Mouse (Mus musculus) intestine, embryonic 15.5 days (tissue): ENCODE results near the gene Mat2a. TPM values are rescaled to one million over a fixed set of nuclear protein-coding genes. Genes with fewer than 3 reads are reported as not detected.
"Not testable (repeated sequence)": the region's sequence is repeated elsewhere in the genome, so short reads cannot be mapped to it uniquely, and the experiment has no call there.

ENCODE experiments used
- ATAC-seq: fragments of 200-750 bp; cut with Nextera tagmentation; 2 replicates; pipeline ENCODE4 v1.8.0; 2017; ENCODE audit warnings: moderate TSS enrichment, moderate library complexity
- H3K27ac ChIP-seq: fragments of 300-500 bp; sonication (generic); 2 replicates; pipeline ENCODE4 v1.5.1; 2015; ENCODE audit warnings: mild to moderate bottlenecking, inconsistent platforms
- H3K27me3 ChIP-seq: fragments of 300-500 bp; sonication (generic); replicated peaks from 2 replicates; pipeline ENCODE4 v1.6.1; 2015; ENCODE audit warnings: inconsistent platforms
- H3K36me3 ChIP-seq: fragments of 300-500 bp; sonication (generic); 2 replicates; pipeline ENCODE4 v1.6.1; 2015; ENCODE audit warnings: inconsistent platforms
- H3K4me1 ChIP-seq: fragments of 300-500 bp; sonication (generic); replicated peaks from 2 replicates; pipeline ENCODE4 v1.6.1; 2015; ENCODE audit warnings: inconsistent platforms
- H3K4me2 ChIP-seq: fragments of 300-500 bp; sonication (generic); replicated peaks from 2 replicates; pipeline ENCODE4 v1.6.1; 2015; ENCODE audit warnings: mild to moderate bottlenecking, inconsistent platforms
- H3K4me3 ChIP-seq: fragments of 300-500 bp; sonication (generic); replicated peaks from 2 replicates; pipeline ENCODE4 v1.5.1; 2015; ENCODE audit warnings: inconsistent platforms
- H3K9ac ChIP-seq: fragments of 300-500 bp; sonication (generic); 2 replicates; pipeline ENCODE4 v1.6.1; 2015; ENCODE audit warnings: inconsistent platforms
- H3K9me3 ChIP-seq: fragments of 300-500 bp; sonication (generic); 2 replicates; pipeline ENCODE4 v1.6.1; 2016; ENCODE audit warnings: inconsistent platforms
- WGBS: fragments of 180-500 bp; shearing (Covaris S2); methylation state at CpG from one replicate; pipeline ENCODE4 v1.1.7; 2015; 5-methylcytosine and 5-hydroxymethylcytosine counted together
- polyA plus RNA-seq: library from polyadenylated mRNA; unstranded; fragments of >200 nt; fragmentation: Nextera tagmentation; extraction: Ambion mirVana; gene quantifications from 2 replicates; pipeline ENCODE4 v1.2.1, GENCODE M21; 2015

Gene Mat2a
- polyA plus RNA-seq, 1 experiment from 2014 or later, result 308 TPM

DNA sequence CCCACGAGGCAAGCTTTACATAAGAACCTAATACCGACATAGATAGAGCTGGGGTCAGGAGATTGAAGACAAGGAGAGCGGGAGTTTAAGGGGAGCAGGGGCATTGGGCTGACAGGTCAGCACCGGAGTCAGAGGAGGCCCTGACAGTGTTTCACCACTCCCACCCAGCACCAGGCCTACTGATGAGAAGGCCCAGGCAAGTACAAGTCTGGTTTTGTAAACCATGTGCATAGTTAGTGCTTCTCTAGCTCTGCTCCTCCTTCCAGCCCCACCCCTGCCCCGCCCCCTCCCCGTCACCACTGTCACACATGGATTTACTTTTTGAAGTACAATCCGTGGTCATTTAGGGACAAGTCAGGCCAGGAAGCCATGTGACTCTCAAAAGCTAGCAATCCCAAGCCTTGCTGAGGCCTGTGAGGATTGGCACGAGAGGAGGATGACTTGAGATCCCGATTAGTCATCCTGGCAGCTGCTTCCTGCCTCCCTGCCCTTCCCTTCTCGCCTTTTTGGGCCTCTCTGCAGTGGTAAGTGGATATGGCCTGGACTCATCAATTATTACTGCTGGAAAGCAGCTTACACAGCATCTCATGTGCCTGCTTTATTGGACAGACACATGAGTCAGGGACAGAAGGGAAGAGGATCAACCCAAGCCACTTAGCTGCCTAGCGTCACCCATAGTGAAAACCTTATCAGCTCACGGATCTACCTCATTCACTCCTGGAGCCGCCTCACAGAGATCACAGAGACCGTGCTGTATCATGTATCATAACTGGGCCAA is 34.1 kb upstream of the Mat2a start:
- no peaks in the 10 kb centered on the region for H3K27me3 ChIP-seq
- H3K36me3 ChIP-seq, result no peaks in the 10 kb centered on the region
- no peak overlapping the region for H3K9ac ChIP-seq
- H3K27ac ChIP-seq, result peak overlapping the region; percentile 57
- WGBS, result 36% methylated on average over 14 of the region's 14 CpGs
- peaks cover 6% of the 10 kb centered on the region; the same call in 1 of the 2 replicates for H3K4me1 ChIP-seq
- no peaks in the 10 kb centered on the region for H3K9me3 ChIP-seq
- H3K4me3 ChIP-seq, result no peak overlapping the region
- peak; percentile 69 for ATAC-seq
- no peak overlapping the region for H3K4me2 ChIP-seq

DNA sequence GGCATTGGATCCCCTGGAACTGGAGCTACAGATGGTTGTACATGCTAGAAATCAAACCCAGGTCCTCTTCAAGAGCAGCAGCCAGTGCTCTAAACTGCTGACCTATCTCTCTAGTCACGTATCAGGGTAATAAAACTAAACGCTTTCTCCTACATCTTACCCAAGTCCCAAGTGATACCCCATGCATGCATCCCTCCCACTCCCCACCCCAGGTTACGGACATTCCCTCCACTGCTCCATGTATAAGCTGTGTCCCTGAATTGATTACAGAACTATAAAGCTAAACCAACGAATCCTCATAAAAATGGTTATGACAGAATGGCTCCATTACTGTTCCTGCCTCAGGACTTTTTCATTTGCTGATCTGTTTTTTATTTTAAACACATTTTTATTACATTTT is 26.8 kb upstream of the Mat2a start:
- ATAC-seq, result peak; percentile 28; the same call in 1 of the 2 replicates
- Histone ChIP-seq H3K4me1 (peaks cover 9% of the 10 kb centered on the region; the same call in 1 of the 2 replicates), H3K9ac (no peak overlapping the region), H3K36me3 (no peaks in the 10 kb centered on the region), H3K4me3 (no peak overlapping the region), H3K27me3 (no peaks in the 10 kb centered on the region), H3K27ac (no peak overlapping the region), H3K4me2 (no peak overlapping the region), H3K9me3 (no peaks in the 10 kb centered on the region)
- 61% methylated on average over 4 of the region's 4 CpGs for WGBS

DNA sequence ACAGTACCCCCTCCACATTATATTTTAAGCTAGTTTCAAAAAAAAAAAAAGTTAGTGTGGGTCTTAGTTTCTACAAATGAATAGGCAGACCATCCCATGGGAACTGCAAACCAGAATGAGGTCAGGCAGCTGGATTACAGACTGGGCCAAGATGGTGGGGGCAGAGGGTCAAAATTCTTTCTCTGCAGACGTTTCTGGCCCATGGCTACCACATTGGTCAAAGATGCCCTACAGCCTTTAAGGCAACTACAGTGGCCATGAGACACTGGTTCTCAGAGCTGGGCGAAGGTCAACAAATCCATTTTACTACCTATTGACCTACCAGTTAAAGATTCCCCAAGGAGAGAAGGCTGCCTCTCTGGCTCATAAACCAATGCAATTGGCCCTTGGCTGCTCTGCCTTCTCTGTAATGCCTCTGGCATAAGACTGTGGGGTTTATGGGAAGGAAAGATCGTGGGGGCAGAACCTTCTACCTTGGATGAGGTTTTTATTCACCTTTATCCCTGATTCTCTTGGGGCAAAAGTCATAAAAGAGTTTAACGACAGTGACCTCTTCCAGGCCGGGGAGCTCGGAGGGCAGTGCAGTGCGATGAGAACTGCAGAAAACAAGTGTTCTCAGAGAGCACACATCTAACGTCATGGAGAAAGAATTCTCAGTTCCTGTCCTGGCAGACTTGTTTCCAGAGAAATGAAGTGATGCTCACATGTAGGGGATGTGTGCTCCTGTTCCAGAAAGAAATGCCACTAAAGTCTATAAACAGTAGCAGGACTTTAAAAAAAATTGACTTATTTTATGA is 26.2 kb upstream of the Mat2a start:
- Histone ChIP-seq H3K27ac (no peak overlapping the region), H3K4me2 (no peak overlapping the region), H3K9ac (no peak overlapping the region), H3K27me3 (no peaks in the 10 kb centered on the region), H3K4me1 (peaks cover 9% of the 10 kb centered on the region; the same call in 1 of the 2 replicates), H3K4me3 (no peak overlapping the region), H3K36me3 (no peaks in the 10 kb centered on the region), H3K9me3 (no peaks in the 10 kb centered on the region)
- 37% methylated on average over 8 of the region's 8 CpGs for WGBS
- peak; percentile 64 for ATAC-seq

DNA sequence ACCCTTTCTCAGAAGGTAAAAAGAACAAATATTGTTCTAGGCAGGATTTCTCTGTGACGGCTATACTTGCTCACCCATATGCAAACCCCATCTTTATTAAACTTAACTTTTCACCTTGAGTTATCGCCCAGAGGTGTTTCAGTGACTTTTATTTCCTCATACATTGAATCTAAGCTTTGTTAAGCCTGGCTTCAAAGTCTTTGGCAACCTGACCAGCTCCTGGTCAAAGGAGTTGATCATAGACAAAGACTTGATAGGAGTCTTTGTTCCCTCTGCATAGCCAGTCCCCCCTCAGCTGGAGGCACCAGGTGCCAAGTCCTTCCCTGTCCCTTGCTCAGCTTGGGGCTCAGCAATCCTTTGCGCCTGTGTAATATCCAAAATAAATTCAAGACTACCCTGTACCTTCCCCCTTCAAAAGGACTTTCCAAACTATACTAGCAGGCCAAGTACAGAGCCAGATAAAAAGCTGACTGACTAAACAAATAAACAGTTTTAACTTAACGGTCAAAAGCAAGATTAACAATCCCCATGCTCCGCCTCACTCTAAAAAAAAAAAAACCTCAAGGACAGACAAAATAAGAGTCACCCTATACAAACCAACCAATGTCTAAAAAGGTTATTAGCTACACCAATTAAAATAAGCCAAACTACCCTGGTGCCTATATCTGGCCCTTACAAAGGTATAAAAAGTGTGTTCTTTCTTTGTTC is 23.3 kb upstream of the Mat2a start:
- WGBS, result 83% methylated on average over 5 of the region's 5 CpGs
- H3K27me3 ChIP-seq, H3K4me2 ChIP-seq, H3K9me3 ChIP-seq, H3K27ac ChIP-seq, H3K36me3 ChIP-seq, H3K9ac ChIP-seq, H3K4me3 ChIP-seq, ATAC-seq: not testable (repeated sequence)
- peaks cover 22% of the 10 kb centered on the region for H3K4me1 ChIP-seq

DNA sequence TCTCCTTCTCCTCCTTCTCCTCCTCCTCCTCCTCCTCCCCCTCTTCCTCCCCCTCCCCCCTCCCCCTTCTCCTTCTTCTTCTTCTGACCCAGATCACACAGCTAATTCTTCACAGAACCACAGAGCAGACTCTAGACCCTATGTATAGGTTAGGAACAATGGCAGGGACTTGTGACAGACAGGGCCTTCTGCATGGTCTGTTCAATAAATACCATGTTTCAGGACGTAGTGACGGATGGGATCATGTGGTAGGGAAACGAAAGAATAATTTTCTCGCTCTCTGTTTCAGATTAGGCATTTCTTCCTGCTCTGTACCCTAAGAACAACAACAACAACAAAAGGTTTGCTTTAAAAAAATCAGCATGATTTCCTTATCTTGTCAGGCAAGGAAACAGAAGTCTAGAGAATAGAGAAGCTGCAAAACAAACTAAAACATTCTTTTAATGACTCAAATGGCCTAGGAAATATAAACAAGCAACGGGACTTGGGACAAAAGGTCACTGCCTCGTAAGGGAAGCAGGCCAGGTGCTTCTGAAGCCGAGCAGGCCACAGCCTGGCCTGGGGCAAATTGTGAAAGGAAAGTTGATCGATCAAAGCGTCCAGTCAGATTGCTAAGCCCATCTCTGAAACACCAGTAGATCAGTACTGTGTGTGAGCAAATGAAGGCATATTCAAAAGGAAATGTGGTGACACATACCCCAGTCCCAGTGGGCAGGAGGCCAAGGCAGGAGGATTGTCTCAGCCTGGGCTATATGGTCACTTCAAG is 20.9 kb upstream of the Mat2a start:
- ATAC-seq, result 0 out of 2 replicates have a peak, but pooled peaks have one; percentile 13
- no peaks in the 10 kb centered on the region for H3K9me3 ChIP-seq
- no peak overlapping the region for H3K9ac ChIP-seq
- no peak overlapping the region for H3K4me2 ChIP-seq
- 43% methylated on average over 9 of the region's 9 CpGs for WGBS
- H3K4me3 ChIP-seq, result no peak overlapping the region
- peaks cover 13% of the 10 kb centered on the region for H3K4me1 ChIP-seq
- no peaks in the 10 kb centered on the region for H3K27me3 ChIP-seq
- H3K27ac ChIP-seq, result peak overlapping the region; percentile 22; the same call in 1 of the 2 replicates
- no peaks in the 10 kb centered on the region for H3K36me3 ChIP-seq

DNA sequence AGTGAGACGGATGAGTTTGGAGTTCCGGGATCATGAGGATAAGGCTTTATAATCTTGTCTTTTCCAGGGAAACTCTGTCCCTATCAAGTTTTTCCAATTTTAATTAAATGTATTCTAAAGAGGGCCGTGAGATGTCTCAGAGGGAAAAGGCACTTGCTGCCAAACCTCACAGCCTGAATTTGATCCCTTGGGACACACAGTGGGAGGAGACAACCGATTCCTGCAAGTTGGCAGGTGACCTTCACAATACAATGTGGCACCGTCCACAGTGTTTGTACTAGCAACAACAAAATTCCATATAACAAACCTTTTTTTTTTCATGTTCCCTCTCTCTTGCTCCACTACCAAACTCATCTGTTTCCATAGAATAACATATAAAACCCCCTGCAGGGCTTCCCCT is 19.6 kb upstream of the Mat2a start:
- Histone ChIP-seq H3K9ac (no peak overlapping the region), H3K4me1 (peaks cover 16% of the 10 kb centered on the region), H3K36me3 (no peaks in the 10 kb centered on the region), H3K4me3 (no peak overlapping the region), H3K27ac (peak overlapping the region; percentile 68), H3K9me3 (no peaks in the 10 kb centered on the region), H3K4me2 (peak overlapping the region; percentile 33), H3K27me3 (no peaks in the 10 kb centered on the region)
- no peak for ATAC-seq
- WGBS, result 16% methylated on average over 5 of the region's 5 CpGs

DNA sequence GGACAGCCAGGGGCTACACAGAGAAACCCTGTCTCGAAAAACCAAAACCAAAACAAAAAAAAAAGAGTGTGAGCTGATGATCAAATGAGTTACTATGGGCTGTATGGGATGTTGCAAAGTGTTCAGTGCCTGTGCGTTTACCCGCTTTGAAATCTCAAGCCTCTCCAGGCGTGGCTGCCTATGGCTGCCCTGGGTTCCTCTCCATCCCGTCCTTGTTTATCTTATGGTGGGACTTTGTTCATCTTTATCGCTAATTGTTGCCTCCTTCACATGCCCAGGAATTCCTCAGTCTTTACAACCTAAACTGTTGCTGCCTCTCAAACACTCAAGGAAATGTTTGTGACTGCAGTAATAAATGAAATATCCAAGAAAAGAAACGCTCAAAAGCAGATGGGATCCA is 19.1 kb upstream of the Mat2a start:
- H3K27ac ChIP-seq, result peak overlapping the region; percentile 68
- 22% methylated on average over 7 of the region's 7 CpGs for WGBS
- peak; percentile 80 for ATAC-seq

DNA sequence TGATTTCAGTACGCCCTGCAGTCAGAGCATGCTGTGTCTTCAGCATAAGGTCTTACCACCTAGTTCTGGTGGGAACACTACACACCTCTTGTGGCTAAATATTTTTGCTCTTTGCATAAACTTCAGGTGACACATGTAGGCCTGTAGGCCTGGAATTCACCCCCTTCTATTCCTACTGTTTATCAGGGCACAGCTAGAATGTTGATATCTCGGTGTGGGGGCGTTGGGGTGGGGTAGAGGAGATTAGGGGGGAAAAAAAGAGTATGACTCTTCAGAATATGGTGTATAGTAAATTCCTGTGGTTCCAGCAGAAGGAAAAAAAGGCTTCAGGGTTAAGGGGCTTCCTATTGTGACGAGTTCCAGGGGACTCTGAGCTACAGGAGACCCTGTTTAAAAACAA is 17.2 kb upstream of the Mat2a start:
- H3K27me3 ChIP-seq, result no peaks in the 10 kb centered on the region
- ATAC-seq, result no peak
- H3K4me3 ChIP-seq, result no peak overlapping the region
- H3K9ac ChIP-seq, result no peak overlapping the region
- H3K4me1 ChIP-seq, result peaks cover 16% of the 10 kb centered on the region
- H3K36me3 ChIP-seq, result no peaks in the 10 kb centered on the region
- WGBS, result 61% methylated on average over 4 of the region's 4 CpGs
- no peaks in the 10 kb centered on the region for H3K9me3 ChIP-seq
- no peak overlapping the region for H3K27ac ChIP-seq
- H3K4me2 ChIP-seq, result no peak overlapping the region

More for the DNA sequence above, 19.1 kb upstream of the Mat2a start:
- no peaks in the 10 kb centered on the region for H3K27me3 ChIP-seq
- peaks cover 16% of the 10 kb centered on the region for H3K4me1 ChIP-seq
- H3K4me2 ChIP-seq, result peak overlapping the region; percentile 33
- no peaks in the 10 kb centered on the region for H3K36me3 ChIP-seq
- H3K9me3 ChIP-seq, result no peaks in the 10 kb centered on the region
- no peak overlapping the region for H3K4me3 ChIP-seq
- H3K9ac ChIP-seq, result no peak overlapping the region

DNA sequence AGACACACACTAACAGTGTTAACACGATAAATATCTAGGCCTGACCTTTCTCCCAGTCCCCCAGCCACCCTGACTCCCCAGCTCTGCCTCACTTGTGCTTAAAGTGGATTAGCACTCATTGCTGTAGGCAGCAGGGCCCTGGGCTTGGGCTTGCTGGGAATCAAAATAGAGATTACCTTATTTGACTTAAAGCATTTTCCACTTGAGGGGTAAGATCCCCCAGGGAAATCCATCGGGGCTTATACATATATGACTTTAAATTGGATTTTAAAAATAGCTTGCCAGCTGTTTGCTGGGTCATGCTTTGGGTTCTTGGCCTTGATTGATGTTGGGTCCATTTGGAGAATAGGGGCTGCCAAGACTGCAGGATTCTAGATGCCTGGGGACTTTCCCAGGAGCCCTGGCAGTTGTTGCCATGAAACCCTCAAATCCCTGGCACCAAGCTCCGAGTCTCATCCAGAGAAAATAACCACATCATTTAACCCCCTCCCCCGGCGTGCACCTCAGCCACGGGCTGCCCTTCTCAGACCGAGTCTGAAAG is 15.5 kb upstream of the Mat2a start:
- Histone ChIP-seq H3K36me3 (no peaks in the 10 kb centered on the region), H3K4me3 (no peak overlapping the region), H3K27ac (peak overlapping the region; percentile 42; the same call in 1 of the 2 replicates), H3K9me3 (no peaks in the 10 kb centered on the region), H3K4me1 (peaks cover 16% of the 10 kb centered on the region; the same call in 1 of the 2 replicates), H3K9ac (no peak overlapping the region), H3K4me2 (no peak overlapping the region), H3K27me3 (no peaks in the 10 kb centered on the region)
- ATAC-seq, result peak; percentile 24; the same call in 1 of the 2 replicates
- 59% methylated on average over 7 of the region's 7 CpGs for WGBS

DNA sequence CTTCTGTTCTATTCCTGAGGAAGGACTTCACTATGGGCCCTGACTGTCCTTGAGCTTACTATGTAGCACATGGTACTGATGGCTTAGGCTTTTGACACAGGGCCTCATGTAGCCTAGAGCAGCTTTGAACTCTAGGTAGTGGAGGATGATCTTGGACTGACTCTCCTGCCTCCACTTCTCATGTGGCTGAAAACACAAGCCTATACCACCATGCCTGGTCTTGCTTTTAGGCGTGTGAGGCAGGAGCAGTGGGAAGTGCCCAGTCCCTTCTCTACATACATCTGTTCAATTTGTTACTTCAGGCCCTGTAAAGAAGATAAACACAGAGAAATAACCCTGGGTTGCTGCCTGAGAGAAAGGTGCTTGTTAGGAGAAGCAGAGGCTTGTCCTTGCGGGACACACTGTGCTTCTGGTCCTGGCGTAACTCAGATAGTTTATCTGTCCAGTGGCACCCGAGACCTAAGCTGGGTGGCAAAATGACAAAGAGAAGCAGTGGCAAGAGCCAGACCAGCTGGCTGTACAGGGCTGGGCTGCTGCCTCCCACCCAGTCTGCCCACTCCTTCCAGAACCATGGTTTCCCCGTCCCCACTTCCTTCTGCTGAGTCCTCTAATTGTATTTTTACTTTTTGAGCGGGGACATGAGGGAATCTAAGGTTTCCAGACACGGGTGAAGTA is 14.9 kb upstream of the Mat2a start:
- H3K36me3 ChIP-seq, result no peaks in the 10 kb centered on the region
- WGBS, result 45% methylated on average over 7 of the region's 7 CpGs
- H3K4me3 ChIP-seq, result no peak overlapping the region
- H3K9me3 ChIP-seq, result no peaks in the 10 kb centered on the region
- no peak overlapping the region for H3K4me2 ChIP-seq
- peaks cover 15% of the 10 kb centered on the region; the same call in 1 of the 2 replicates for H3K4me1 ChIP-seq
- H3K9ac ChIP-seq, result no peak overlapping the region
- no peaks in the 10 kb centered on the region for H3K27me3 ChIP-seq
- peak; percentile 30; the same call in 1 of the 2 replicates for ATAC-seq
- peak overlapping the region; percentile 42 for H3K27ac ChIP-seq

DNA sequence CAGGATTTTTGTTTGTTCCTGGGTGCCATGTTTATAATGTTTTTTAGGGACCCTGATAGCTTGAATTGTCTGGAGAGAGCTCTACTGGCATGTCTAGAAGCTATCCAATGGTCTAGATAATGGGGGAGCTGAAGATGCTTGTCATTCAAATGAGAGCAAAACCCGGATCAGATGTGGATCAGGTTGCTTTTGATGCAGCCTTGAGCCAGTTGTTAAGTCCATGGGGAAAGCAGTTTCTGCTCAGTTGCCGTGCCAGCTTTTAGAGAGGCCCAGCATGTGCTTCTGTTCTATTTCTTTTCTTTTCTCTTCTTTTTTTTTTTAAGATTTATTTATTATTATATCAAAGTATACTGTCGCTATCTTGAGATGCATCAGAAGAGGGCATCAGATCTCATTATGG is 14.2 kb upstream of the Mat2a start:
- ATAC-seq, result no peak
- Histone ChIP-seq H3K4me3 (no peak overlapping the region), H3K36me3 (no peaks in the 10 kb centered on the region), H3K4me1 (peaks cover 8% of the 10 kb centered on the region; the same call in 1 of the 2 replicates), H3K9me3 (no peaks in the 10 kb centered on the region), H3K9ac (no peak overlapping the region), H3K27ac (no peak overlapping the region), H3K27me3 (no peaks in the 10 kb centered on the region), H3K4me2 (no peak overlapping the region)
- 74% methylated on average over 3 of the region's 3 CpGs for WGBS
